Mouse (Mus musculus) neural tube, embryonic 13.5 days (tissue): ENCODE measurements around the gene Olfr13. TPM values are rescaled to one million over a fixed set of nuclear protein-coding genes. Genes with fewer than 3 reads are reported as not detected.
"Not testable (repeated sequence)": the region's sequence is repeated elsewhere in the genome, so short reads cannot be mapped to it uniquely, and the experiment has no call there.

Experiments used
- ATAC-seq: fragments of 200-750 bp; cut with Nextera tagmentation; 2 replicates; pipeline ENCODE4 v1.8.0; 2017; ENCODE audit warnings: low read depth, mild to moderate bottlenecking, moderate TSS enrichment, moderate library complexity
- H3K27ac ChIP-seq: fragments of 300-500 bp; sonication (generic); replicated peaks from 2 replicates; pipeline ENCODE4 v1.5.1; 2015; ENCODE audit warnings: moderate library complexity, mild to moderate bottlenecking, inconsistent platforms
- H3K27me3 ChIP-seq: fragments of 300-500 bp; sonication (generic); 2 replicates; pipeline ENCODE4 v1.6.1; 2015; ENCODE audit warnings: mild to moderate bottlenecking, inconsistent platforms
- H3K36me3 ChIP-seq: fragments of 300-500 bp; sonication (generic); 2 replicates; pipeline ENCODE4 v1.6.1; 2015; ENCODE audit warnings: mild to moderate bottlenecking, inconsistent platforms
- H3K4me1 ChIP-seq: fragments of 300-500 bp; sonication (generic); replicated peaks from 2 replicates; pipeline ENCODE4 v1.6.1; 2015; ENCODE audit warnings: inconsistent platforms
- H3K4me2 ChIP-seq: fragments of 300-500 bp; sonication (generic); 2 replicates; pipeline ENCODE4 v1.6.1; 2015; ENCODE audit warnings: inconsistent platforms, mild to moderate bottlenecking, moderate library complexity
- H3K4me3 ChIP-seq: fragments of 300-500 bp; sonication (generic); 2 replicates; pipeline ENCODE4 v1.5.1; 2015; ENCODE audit warnings: mild to moderate bottlenecking, inconsistent platforms
- H3K9ac ChIP-seq: fragments of 300-500 bp; sonication (generic); 2 replicates; pipeline ENCODE4 v1.6.1; 2015; ENCODE audit warnings: moderate library complexity, mild to moderate bottlenecking, inconsistent platforms
- H3K9me3 ChIP-seq: fragments of 300-500 bp; sonication (generic); 2 replicates; pipeline ENCODE4 v1.6.1; 2016; ENCODE audit warnings: inconsistent platforms
- polyA plus RNA-seq: library from polyadenylated mRNA; unstranded; fragments of >200 nt; fragmentation: Nextera tagmentation; extraction: Ambion mirVana; gene quantifications from 2 replicates; pipeline ENCODE4 v1.2.1, GENCODE M21; 2015

Gene Olfr13
- polyA plus RNA-seq, 1 experiment from 2014 or later = not detected

GRCm38 (mm10) chr6:43212873-43213272 is 40.9 kb downstream of the Olfr13 start, which contains the start of gene Olfr434:
Gene Olfr434 (plus strand): TSS chr6:43213021.
- not testable (repeated sequence) for H3K4me1 ChIP-seq, H3K4me3 ChIP-seq, H3K9ac ChIP-seq, H3K36me3 ChIP-seq, H3K27ac ChIP-seq, ATAC-seq, H3K9me3 ChIP-seq, H3K4me2 ChIP-seq, H3K27me3 ChIP-seq

Other genes starting within 250 kb of the Olfr13 start
- not detected in 2 replicates for gene Olfr444, start 223.1 kb upstream of the Olfr13 start, polyA plus RNA-seq
- not detected in 2 replicates for gene Olfr441, start 65.8 kb upstream of the Olfr13 start, polyA plus RNA-seq
- not detected in 2 replicates for gene Olfr237-ps1, start 25.6 kb upstream of the Olfr13 start, polyA plus RNA-seq
- not detected in 2 replicates for gene Olfr437, start 8.9 kb upstream of the Olfr13 start, polyA plus RNA-seq
- gene Olfr435, start 25.0 kb downstream of the Olfr13 start, polyA plus RNA-seq = not detected in 2 replicates
- gene Olfr434, start 40.9 kb downstream of the Olfr13 start, polyA plus RNA-seq = not detected in 2 replicates
- gene Olfr47, start 59.4 kb downstream of the Olfr13 start, polyA plus RNA-seq = not detected in 2 replicates
- 2.6 and 3.3 TPM in 2 replicates for gene Arhgef5, start 93.4 kb downstream of the Olfr13 start, polyA plus RNA-seq
- not detected in 2 replicates for gene Nobox, start 137.4 kb downstream of the Olfr13 start, polyA plus RNA-seq